Mouse (Mus musculus) frontal cortex, postnatal 14 days (tissue): ENCODE measurements around the gene U2surp.
"Not testable (repeated sequence)": the region's sequence is repeated elsewhere in the genome, so short reads cannot be mapped to it uniquely, and the experiment has no call there.

Experiments used
- DNase-seq, 2 experiments: peaks; one replicate each; pipeline ENCODE4 v3.0.0; 2022; ENCODE audit warnings: low spot score in 2 of 2

The U2surp gene

GRCm38 (mm10) chr9:95469011-95469576, 42.7 kb downstream of the U2surp start:
- DNase-seq: not testable (repeated sequence)

- no peak for DNase-seq
Measured at GRCm38 (mm10) chr9:95464028-95464427, 47.8 kb downstream of the U2surp start.

GRCm38 (mm10) chr9:95451931-95452330, 59.9 kb downstream of the U2surp start:
- no peak for DNase-seq

DNA sequence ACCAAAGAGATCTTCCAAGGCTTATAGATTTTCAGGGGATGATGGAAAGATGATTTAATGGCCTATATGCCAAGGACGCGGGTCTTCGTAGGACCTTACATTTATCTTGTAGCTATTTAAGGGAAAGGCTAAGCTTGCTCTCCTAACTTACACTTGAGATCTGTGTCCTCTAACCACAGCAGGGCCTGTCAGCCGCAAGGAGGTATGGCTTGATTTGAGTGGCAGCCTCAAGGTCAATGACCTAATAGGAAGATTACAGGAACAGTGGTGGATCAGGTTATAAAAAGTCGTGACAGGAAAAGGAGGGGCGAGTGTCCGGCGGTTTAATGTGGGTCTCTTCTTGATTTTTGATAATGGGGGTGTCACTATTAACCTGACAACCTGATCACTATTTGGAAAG, 61.2 kb downstream of the U2surp start:
- DNase-seq: no peak

GRCm38 (mm10) chr9:95442321-95442731, 69.5 kb downstream of the U2surp start:
- DNase-seq: peak; percentile 26 to 45

DNA sequence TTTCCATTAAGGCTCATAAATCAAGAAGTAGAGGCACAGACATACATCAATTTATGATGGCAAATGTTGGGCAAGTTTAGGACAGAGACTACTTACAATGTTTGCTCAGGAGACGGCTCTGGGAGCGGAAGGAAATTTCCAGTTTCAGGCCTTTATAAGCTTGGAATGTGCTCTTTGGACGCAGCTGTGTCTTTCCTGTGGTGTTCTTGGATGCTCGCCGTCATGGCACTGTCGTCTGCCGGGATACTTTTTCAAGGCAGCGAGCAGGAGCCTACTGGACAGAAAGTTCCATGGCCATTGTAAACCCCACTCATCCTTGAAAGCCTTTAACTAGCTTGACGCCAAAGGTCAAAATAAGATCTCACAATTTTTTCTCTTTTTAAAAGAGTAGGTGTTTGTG, 73.9 kb downstream of the U2surp start:
- DNase-seq: no peak

DNA sequence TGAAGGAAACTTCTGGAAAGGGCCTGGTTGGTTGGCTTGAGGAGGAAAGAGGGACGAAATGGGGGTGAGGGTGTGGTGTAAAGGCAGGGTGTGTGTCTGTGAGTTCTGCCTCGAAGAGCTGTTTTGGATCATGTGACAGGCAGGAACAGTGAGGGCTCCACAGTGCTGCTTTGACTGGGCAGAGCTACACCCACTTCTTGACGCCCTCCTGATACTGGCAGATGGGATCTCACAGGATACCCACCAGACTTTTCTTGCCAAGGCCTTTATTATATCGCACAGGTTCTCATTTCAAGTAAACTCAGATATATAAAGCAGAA, 75.5 kb downstream of the U2surp start:
- no peak for DNase-seq

DNA sequence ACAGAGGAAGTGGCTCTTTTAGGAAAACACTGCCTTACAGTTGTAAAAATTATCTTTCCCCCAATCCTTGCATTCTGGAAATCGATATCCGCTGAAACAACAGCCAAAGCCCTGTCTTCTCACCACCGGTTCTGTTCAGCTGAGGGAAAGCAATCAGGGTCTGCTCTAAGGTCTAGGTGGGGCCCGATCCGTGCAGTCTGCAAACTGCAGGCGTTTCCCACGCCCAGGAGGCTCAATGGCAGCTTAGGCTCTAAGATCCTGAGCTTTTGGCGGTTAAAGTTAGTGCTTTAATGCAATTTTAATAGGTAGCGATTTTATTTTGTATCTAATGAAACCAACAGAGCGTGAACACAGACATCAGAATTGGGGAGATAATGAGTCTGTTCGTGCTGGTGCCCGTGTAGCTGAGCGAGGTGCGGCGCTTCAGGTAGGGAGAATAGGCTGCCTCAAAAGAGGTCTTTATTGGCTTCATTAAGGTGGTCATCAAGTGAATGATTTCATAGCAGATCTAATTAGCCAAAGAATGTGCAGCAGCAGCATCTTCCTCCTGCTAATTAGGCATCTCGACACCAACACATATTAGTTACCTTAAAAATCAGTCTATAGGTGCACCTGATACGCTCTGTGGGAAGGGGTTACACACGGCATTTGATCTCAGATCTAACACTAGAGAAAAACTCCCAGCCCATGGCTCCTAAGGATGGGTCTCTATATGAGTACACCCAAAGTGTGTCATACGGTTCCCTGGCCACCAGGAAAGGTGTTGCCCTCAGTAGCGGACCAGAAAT, 76.1 kb downstream of the U2surp start:
- no peak for DNase-seq

DNA sequence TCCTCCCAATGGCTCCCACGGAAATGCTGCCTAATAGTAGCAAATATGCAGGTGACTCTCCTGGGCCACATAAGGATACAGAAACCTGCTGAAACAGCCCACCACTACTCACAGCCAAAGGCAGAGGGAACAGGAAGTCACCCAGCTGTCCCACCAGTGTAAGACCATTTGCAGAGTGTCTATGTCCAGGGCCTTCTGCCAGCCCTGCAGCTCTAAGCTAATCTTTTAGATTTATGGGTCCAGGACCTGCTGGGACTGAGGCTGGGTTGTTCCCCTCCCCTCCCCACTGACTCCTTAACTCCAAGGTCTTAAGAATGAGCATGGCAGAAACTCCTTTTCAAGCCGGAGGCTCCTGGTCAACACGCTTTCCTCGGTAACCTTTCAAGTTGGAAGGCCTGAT, 83.5 kb downstream of the U2surp start:
- DNase-seq: no peak

- no peak for DNase-seq
Measured at GRCm38 (mm10) chr9:95413911-95414310, 97.9 kb downstream of the U2surp start.

- no peak for DNase-seq
Measured at GRCm38 (mm10) chr9:95412047-95412446, 99.7 kb downstream of the U2surp start.

DNA sequence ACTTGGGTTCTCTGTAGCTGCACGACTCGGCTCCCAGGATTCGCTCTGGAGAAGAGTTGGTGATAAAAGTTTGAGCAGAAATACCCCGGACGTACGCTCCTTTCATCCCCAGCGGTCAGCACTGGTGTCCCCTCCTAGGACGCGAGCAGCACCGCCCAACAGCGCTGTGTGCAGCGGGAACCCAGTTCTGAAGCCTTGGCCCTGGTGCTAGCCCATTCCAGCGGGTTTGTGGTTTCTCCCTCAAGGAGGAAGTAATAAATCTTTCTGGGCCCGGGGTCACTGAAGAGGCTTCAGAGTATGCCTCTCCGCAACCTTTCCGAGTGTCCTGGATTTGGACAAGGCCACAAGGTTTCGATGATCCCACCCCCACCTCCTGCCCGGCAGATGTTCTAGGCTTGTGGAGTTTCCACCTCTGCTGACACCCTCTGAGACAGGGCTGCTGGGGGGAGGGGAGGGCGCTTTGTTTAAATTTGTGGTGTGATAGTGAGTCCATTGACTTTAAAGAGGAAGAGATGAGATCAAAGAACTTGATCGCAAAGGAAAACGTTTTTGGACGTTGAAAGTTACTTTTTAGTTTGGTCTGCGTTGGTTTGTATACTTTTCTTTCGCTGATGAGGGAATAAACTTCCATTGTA, 104.1 kb downstream of the U2surp start:
- no peak for DNase-seq
